Mouse (Mus musculus) gastrocnemius, adult 8-10 months (tissue): ENCODE data around the gene Ophn1. TPM values are rescaled to one million over a fixed set of nuclear protein-coding genes. Genes with fewer than 3 reads are reported as not detected.

Experiments
- microRNA-seq: library from miRNA; unstranded; fragments of <30 nt; microRNA quantifications from one replicate; pipeline ENCODE4 v1.2.0, GENCODE M21; 2022
- total RNA-seq, 4 experiments: library from RNA; stranded (reverse); gene quantifications; 2 replicates each; pipeline ENCODE4 v1.2.4; 2022

Gene Ophn1
- total RNA-seq, 4 experiments from 2014 or later: 2.1 to 5.8 (median 3.6) TPM

Small RNA genes lying within 50 kb of the gene (microRNA-seq; reads per million reads assigned to microRNA genes)
- gene Gm27554: not detected

Other genes with a start within 250 kb of the Ophn1 start
- 10 to 100 TPM in 2 of 4 experiments, 1 to 10 TPM in 2; 8.3 to 10.7 (median 9.7) TPM for gene Yipf6, start 45.3 kb upstream of the Ophn1 start, total RNA-seq
- gene Stard8, start 112.2 kb upstream of the Ophn1 start, total RNA-seq: 10 to 100 TPM in 2 of 4 experiments, 1 to 10 TPM in 2; 8.8 to 10.8 (median 10.3) TPM
- gene Efnb1, start 245.1 kb upstream of the Ophn1 start, total RNA-seq: 1 to 10 TPM; 2.8 to 5.0 (median 4.0) TPM